Mouse (Mus musculus): ENCODE measurements around the gene Adamtsl1. TPM values are rescaled to one million over a fixed set of nuclear protein-coding genes. Genes with fewer than 3 reads are reported as not detected.

Gene Adamtsl1
- total RNA-seq, 1 experiment: 6.3 TPM

DNA sequence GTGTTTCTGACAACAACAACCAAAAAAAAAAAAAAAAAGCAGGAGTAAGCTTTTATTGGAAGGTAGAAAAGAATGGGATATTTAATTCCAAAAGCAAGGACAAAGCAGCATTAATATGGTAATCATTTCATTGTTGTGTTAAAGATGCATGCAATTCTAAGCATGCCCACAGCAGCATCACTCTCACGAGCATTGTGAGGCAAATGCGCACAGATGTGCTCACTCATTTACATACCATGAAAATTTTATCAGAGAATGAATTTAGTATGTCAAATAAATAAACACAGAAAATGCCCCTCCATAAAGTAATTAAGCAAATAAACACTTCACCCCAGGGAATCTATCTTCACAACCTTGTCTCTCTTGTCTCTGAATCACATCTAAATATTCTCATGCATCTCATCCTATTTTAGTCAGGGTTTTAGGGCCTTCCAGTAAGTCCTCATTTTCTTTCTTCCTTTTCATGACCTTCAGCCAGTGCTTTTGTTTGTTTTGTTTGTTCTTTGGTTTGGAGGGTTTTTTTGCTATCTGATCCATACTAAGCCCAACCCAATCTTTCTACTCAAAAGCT lies 728.0 kb downstream of the Adamtsl1 start:
- Histone ChIP-seq H3K36me3 (ENCODE audit: control insufficient read depth, insufficient read depth, low read length, poor library complexity, severe bottlenecking) (no peaks in the 10 kb centered on the region), H3K9ac (ENCODE audit: insufficient read depth, low read depth, low read length, poor library complexity, severe bottlenecking) (no peak overlapping the region), H3K9me3 (ENCODE audit: control insufficient read depth, insufficient read depth, low read depth, low read length) (no peaks in the 10 kb centered on the region), H3K4me1 (ENCODE audit: control insufficient read depth in 2 of 2, insufficient read depth in 2 of 2, low read length in 2 of 2, poor library complexity in 1 of 2) (peaks cover 5 to 8% of the 10 kb centered on the region in 2 experiments), H3K4me3 (ENCODE audit: insufficient read depth in 1 of 2, low read depth in 1 of 2, low read length in 2 of 2, poor library complexity in 1 of 2, severe bottlenecking in 1 of 2) (no peak overlapping the region), H3K27ac (ENCODE audit: insufficient read depth, low read depth, low read length, poor library complexity, severe bottlenecking) (no peak overlapping the region)
- peak; percentile 22 for DNase-seq (ENCODE audit: low read depth, low spot score)
- no peak for TF ChIP-seq MAFK (IDR thresholded peaks at IDR 0.05; ENCODE audit: insufficient read depth, low read depth, low read length)
- TF ChIP-seq CHD2 (IDR thresholded peaks at IDR 0.05; ENCODE audit: low read depth, low read length): peak; percentile 67; the same call in 1 of the 2 replicates
- peak; percentile 84 for TF ChIP-seq ZNF384 (IDR thresholded peaks at IDR 0.05; ENCODE audit: low read depth, low read length)
- in situ Hi-C loops (cut with MboI; ENCODE audit: low sequenced_read_pairs in 2 of 2, unreplicated experiment in 2 of 2): no loop called here

GRCm38 (mm10) chr4:86270085-86270484 lies 756.1 kb downstream of the Adamtsl1 start:
- Histone ChIP-seq H3K36me3 (ENCODE audit: control insufficient read depth, insufficient read depth, low read length, poor library complexity, severe bottlenecking) (no peaks in the 10 kb centered on the region), H3K4me3 (ENCODE audit: insufficient read depth in 1 of 2, low read depth in 1 of 2, low read length in 2 of 2, poor library complexity in 1 of 2, severe bottlenecking in 1 of 2) (no peak overlapping the region), H3K27ac (ENCODE audit: insufficient read depth, low read depth, low read length, poor library complexity, severe bottlenecking) (no peak overlapping the region), H3K4me1 (ENCODE audit: control insufficient read depth in 2 of 2, insufficient read depth in 2 of 2, low read length in 2 of 2, poor library complexity in 1 of 2) (no peaks in the 10 kb centered on the region), H3K9ac (ENCODE audit: insufficient read depth, low read depth, low read length, poor library complexity, severe bottlenecking) (no peak overlapping the region), H3K9me3 (ENCODE audit: control insufficient read depth, insufficient read depth, low read depth, low read length) (no peaks in the 10 kb centered on the region)
- TF ChIP-seq CHD2 (IDR thresholded peaks at IDR 0.05; ENCODE audit: low read depth, low read length) (no peak), MAFK (IDR thresholded peaks at IDR 0.05; ENCODE audit: insufficient read depth, low read depth, low read length) (no peak), ZC3H11A (IDR thresholded peaks at IDR 0.05; ENCODE audit: borderline replicate concordance, low read depth, low read length) (no peak), ZNF384 (IDR thresholded peaks at IDR 0.05; ENCODE audit: low read depth, low read length) (no peak), HCFC1 (IDR thresholded peaks at IDR 0.05; ENCODE audit: borderline replicate concordance, insufficient read depth, low read length) (no peak)
- no peak for DNase-seq (ENCODE audit: low read depth, low spot score)
- in situ Hi-C loops (cut with MboI; ENCODE audit: low sequenced_read_pairs in 2 of 2, unreplicated experiment in 2 of 2): no loop called here

DNA sequence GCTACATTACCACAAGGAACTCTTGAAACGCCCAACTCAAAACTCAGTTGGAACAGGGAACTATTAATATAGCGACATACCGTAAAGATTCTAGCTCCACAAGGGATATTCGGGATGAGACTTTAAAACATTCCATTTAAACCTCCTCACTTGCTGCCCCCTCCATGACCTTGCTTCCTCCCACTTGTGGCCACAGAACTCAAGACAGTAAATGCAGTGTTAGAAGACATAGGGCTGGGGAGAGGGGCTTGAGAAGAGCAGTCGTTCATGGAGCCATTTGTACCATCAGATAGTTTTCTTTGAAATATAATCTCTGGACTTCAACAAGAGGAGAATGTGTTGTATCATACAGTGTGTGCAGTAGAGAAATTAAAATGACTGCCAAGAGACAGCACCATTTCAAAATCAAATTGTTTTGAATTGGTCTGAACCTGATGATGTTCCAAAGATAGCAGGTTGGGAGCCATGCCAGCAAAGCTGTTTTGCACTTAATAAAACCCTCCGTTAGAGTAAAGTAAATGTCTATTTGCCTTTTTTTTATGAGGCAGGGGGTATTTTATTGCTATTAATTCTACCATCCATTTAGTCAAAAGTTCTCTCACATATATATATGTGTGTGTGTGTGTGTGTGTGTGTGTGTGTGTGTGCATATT lies 759.9 kb downstream of the Adamtsl1 start:
- no peaks in the 10 kb centered on the region for H3K9me3 ChIP-seq (ENCODE audit: control insufficient read depth, insufficient read depth, low read depth, low read length)
- no peak overlapping the region for H3K9ac ChIP-seq (ENCODE audit: insufficient read depth, low read depth, low read length, poor library complexity, severe bottlenecking)
- in situ Hi-C loops (cut with MboI; ENCODE audit: low sequenced_read_pairs in 2 of 2, unreplicated experiment in 2 of 2): no loop called here
- no peaks in the 10 kb centered on the region for H3K4me1 ChIP-seq (ENCODE audit: control insufficient read depth in 2 of 2, insufficient read depth in 2 of 2, low read length in 2 of 2, poor library complexity in 1 of 2)
- no peaks in the 10 kb centered on the region for H3K36me3 ChIP-seq (ENCODE audit: control insufficient read depth, insufficient read depth, low read length, poor library complexity, severe bottlenecking)
- no peak for TF ChIP-seq ZC3H11A (IDR thresholded peaks at IDR 0.05; ENCODE audit: borderline replicate concordance, low read depth, low read length)
- no peak for TF ChIP-seq HCFC1 (IDR thresholded peaks at IDR 0.05; ENCODE audit: borderline replicate concordance, insufficient read depth, low read length)
- no peak for TF ChIP-seq MAFK (IDR thresholded peaks at IDR 0.05; ENCODE audit: insufficient read depth, low read depth, low read length)
- TF ChIP-seq CHD2 (IDR thresholded peaks at IDR 0.05; ENCODE audit: low read depth, low read length): no peak
- TF ChIP-seq ZNF384 (IDR thresholded peaks at IDR 0.05; ENCODE audit: low read depth, low read length): no peak
- H3K27ac ChIP-seq (ENCODE audit: insufficient read depth, low read depth, low read length, poor library complexity, severe bottlenecking): no peak overlapping the region
- no peak overlapping the region for H3K4me3 ChIP-seq (ENCODE audit: insufficient read depth in 1 of 2, low read depth in 1 of 2, low read length in 2 of 2, poor library complexity in 1 of 2, severe bottlenecking in 1 of 2)
- no peak for DNase-seq (ENCODE audit: low read depth, low spot score)

GRCm38 (mm10) chr4:86274663-86275062 lies 760.7 kb downstream of the Adamtsl1 start:
- no peaks in the 10 kb centered on the region for H3K4me1 ChIP-seq (ENCODE audit: control insufficient read depth in 2 of 2, insufficient read depth in 2 of 2, low read length in 2 of 2, poor library complexity in 1 of 2)

More at GRCm38 (mm10) chr4:86274663-86275062, 760.7 kb downstream of the Adamtsl1 start:
- Histone ChIP-seq H3K4me3 (ENCODE audit: insufficient read depth in 1 of 2, low read depth in 1 of 2, low read length in 2 of 2, poor library complexity in 1 of 2, severe bottlenecking in 1 of 2) (no peak overlapping the region), H3K36me3 (ENCODE audit: control insufficient read depth, insufficient read depth, low read length, poor library complexity, severe bottlenecking) (no peaks in the 10 kb centered on the region), H3K9ac (ENCODE audit: insufficient read depth, low read depth, low read length, poor library complexity, severe bottlenecking) (no peak overlapping the region), H3K9me3 (ENCODE audit: control insufficient read depth, insufficient read depth, low read depth, low read length) (no peaks in the 10 kb centered on the region), H3K27ac (ENCODE audit: insufficient read depth, low read depth, low read length, poor library complexity, severe bottlenecking) (no peak overlapping the region)
- TF ChIP-seq ZNF384 (IDR thresholded peaks at IDR 0.05; ENCODE audit: low read depth, low read length) (no peak), ZC3H11A (IDR thresholded peaks at IDR 0.05; ENCODE audit: borderline replicate concordance, low read depth, low read length) (no peak), CHD2 (IDR thresholded peaks at IDR 0.05; ENCODE audit: low read depth, low read length) (no peak), MAFK (IDR thresholded peaks at IDR 0.05; ENCODE audit: insufficient read depth, low read depth, low read length) (no peak), HCFC1 (IDR thresholded peaks at IDR 0.05; ENCODE audit: borderline replicate concordance, insufficient read depth, low read length) (no peak)
- in situ Hi-C loops (cut with MboI; ENCODE audit: low sequenced_read_pairs in 2 of 2, unreplicated experiment in 2 of 2): no loop called here
- DNase-seq (ENCODE audit: low read depth, low spot score): no peak

All from ES-E14 (cell line).